Mouse (Mus musculus) urinary bladder, postnatal 14 days (tissue): ENCODE data around the gene Pld3.

Source experiments
- DNase-seq: peaks from one replicate; pipeline ENCODE4 v3.0.0; 2021; ENCODE audit warnings: low spot score

Pld3 gene

GRCm38 (mm10) chr7:27486770-27487697 is 66.0 kb downstream of the Pld3 start, which contains the start of gene Sertad1:
Gene Sertad1, plus strand, starts transcription at chr7:27486910.
- DNase-seq = peak; percentile 100

- no peak for DNase-seq
These were observed 66.8 kb downstream of the Pld3 start for GRCm38 (mm10) chr7:27486102-27486769.

- no peak for DNase-seq
These were observed 69.2 kb downstream of the Pld3 start for GRCm38 (mm10) chr7:27483860-27484259.
